8 mouse cellular contexts compared by ENCODE assay signal in the genomic region with DNA sequence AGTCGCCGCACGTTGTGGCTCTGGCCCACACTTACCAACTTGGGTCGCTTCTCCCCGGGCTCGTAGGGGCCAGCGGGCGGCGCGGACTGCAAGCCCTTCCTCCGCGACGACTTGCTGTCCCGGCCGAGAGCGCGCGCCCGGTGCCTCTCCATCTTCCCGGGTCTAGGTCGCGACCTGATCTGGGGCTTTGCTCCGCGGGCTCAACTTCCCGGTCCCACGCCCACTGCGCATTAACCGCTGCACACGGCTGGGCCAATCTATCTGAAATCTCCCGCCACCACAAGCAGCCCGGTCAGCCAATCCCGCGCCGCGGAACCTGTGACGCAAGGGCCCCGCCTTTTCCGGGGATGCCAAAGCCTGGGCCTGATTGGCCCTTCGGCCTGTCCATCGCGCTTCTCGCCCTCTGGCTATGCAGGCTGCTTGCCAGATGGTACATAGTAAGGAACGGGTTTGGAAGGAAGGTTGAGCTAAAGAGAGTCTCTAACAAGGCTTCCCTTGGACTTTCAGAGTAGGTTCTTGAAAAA. TPM values are rescaled to one million over a fixed set of nuclear protein-coding genes. Genes with fewer than 3 reads are reported as not detected.
DNase-seq lines count a peak whose midpoint lies in the region; ATAC-seq and TF ChIP-seq lines count a peak whose summit lies in the region.

Gene Diaph3, minus strand, starts transcription at position 273 of the 524 bp plus-strand sequence.

- no peak for TF ChIP-seq CTCF in kidney, adult 2 months (conservative IDR thresholded peaks at IDR 0.05; ENCODE audit: insufficient read depth, insufficient read length, low read depth, low read length)
- no peak for TF ChIP-seq CTCF in spleen, adult 2 months (IDR thresholded peaks at IDR 0.05; ENCODE audit: extremely low read depth, insufficient read depth, insufficient read length, insufficient replicate concordance)

- H3K27me3 ChIP-seq in embryonic facial prominence, embryonic 13.5 days = no peaks in the 10 kb centered on the region
- no peaks in the 10 kb centered on the region for H3K27me3 ChIP-seq in kidney, adult 2 months (replicated peaks; ENCODE audit: control insufficient read depth, insufficient read depth, low read length)
- no peaks in the 10 kb centered on the region for H3K27me3 ChIP-seq in limb, embryonic 12.5 days
- no peaks in the 10 kb centered on the region for H3K27me3 ChIP-seq in midbrain, embryonic 15.5 days (replicated peaks)
- no peaks in the 10 kb centered on the region for H3K27me3 ChIP-seq in spleen, adult 2 months (ENCODE audit: control insufficient read depth, insufficient read depth, low read length)

- H3K36me3 ChIP-seq in embryonic facial prominence, embryonic 13.5 days = 0 out of 2 replicates have a peak, but pooled peaks cover 8% of the 10 kb centered on the region
- no peaks in the 10 kb centered on the region for H3K36me3 ChIP-seq in kidney, adult 2 months (ENCODE audit: control insufficient read depth, insufficient read depth, low read length)
- no peaks in the 10 kb centered on the region for H3K36me3 ChIP-seq in limb, embryonic 12.5 days
- H3K36me3 ChIP-seq in midbrain, embryonic 15.5 days (replicated peaks) = no peaks in the 10 kb centered on the region
- no peaks in the 10 kb centered on the region for H3K36me3 ChIP-seq in spleen, adult 2 months (ENCODE audit: control insufficient read depth, insufficient read depth, low read length)

- H3K9me3 ChIP-seq in embryonic facial prominence, embryonic 13.5 days = no peaks in the 10 kb centered on the region
- H3K9me3 ChIP-seq in limb, embryonic 12.5 days = no peaks in the 10 kb centered on the region
- H3K9me3 ChIP-seq in midbrain, embryonic 15.5 days = no peaks in the 10 kb centered on the region

- WGBS in embryonic facial prominence, embryonic 13.5 days = under 1% methylated on average over 43 of the region's 43 CpGs
- under 1% methylated on average over 43 of the region's 43 CpGs for WGBS in kidney, adult 2 months
- under 1% methylated on average over 43 of the region's 43 CpGs for WGBS in limb, embryonic 12.5 days
- WGBS in midbrain, embryonic 15.5 days = 1% methylated on average over 43 of the region's 43 CpGs
- WGBS in spleen, adult 2 months = under 1% methylated on average over 43 of the region's 43 CpGs

- TF ChIP-seq POLR2A in kidney, adult 2 months (IDR thresholded peaks at IDR 0.05; ENCODE audit: low read depth, low read length) = no peak
- no peak for TF ChIP-seq POLR2A in spleen, adult 2 months (IDR thresholded peaks at IDR 0.05; ENCODE audit: low read depth, low read length)

- H3K9ac ChIP-seq in embryonic facial prominence, embryonic 13.5 days = peak within 1 kb of the TSS; percentile 78
- peak within 1 kb of the TSS; percentile 74 for H3K9ac ChIP-seq in limb, embryonic 12.5 days (replicated peaks)
- H3K9ac ChIP-seq in midbrain, embryonic 15.5 days = peak within 1 kb of the TSS; percentile 42

- H3K4me2 ChIP-seq in embryonic facial prominence, embryonic 13.5 days = peak within 1 kb of the TSS; percentile 78
- H3K4me2 ChIP-seq in limb, embryonic 12.5 days = peak within 1 kb of the TSS; percentile 83
- H3K4me2 ChIP-seq in midbrain, embryonic 15.5 days = peak within 1 kb of the TSS; percentile 89

- peak; percentile 99 for ATAC-seq in embryonic facial prominence, embryonic 13.5 days (ENCODE audit: insufficient number of reproducible peaks, insufficient read depth, low FRiP score, low TSS enrichment, low read depth)
- ATAC-seq in limb, embryonic 12.5 days (ENCODE audit: insufficient number of reproducible peaks, insufficient read depth, low FRiP score, low TSS enrichment, low read depth) = peak; percentile 99
- peak; percentile 100 for ATAC-seq in midbrain, embryonic 15.5 days (replicated peaks)

- H3K4me3 ChIP-seq in embryonic facial prominence, embryonic 13.5 days = peak within 1 kb of the TSS; percentile 79
- peak within 1 kb of the TSS; percentile 81 for H3K4me3 ChIP-seq in kidney, adult 2 months (ENCODE audit: insufficient read depth, low read depth, low read length)
- H3K4me3 ChIP-seq in limb, embryonic 12.5 days (replicated peaks) = peak within 1 kb of the TSS; percentile 74
- H3K4me3 ChIP-seq in midbrain, embryonic 15.5 days = peak within 1 kb of the TSS; percentile 84
- peak within 1 kb of the TSS; percentile 77 for H3K4me3 ChIP-seq in spleen, adult 2 months (ENCODE audit: extremely low read depth, insufficient read depth, insufficient read length)

- H3K4me1 ChIP-seq in embryonic facial prominence, embryonic 13.5 days = no peaks in the 10 kb centered on the region
- no peaks in the 10 kb centered on the region for H3K4me1 ChIP-seq in kidney, adult 2 months (ENCODE audit: control insufficient read depth, insufficient read depth, low read length)
- H3K4me1 ChIP-seq in limb, embryonic 12.5 days (replicated peaks) = peaks cover 5% of the 10 kb centered on the region; the same call in 1 of the 2 replicates
- H3K4me1 ChIP-seq in midbrain, embryonic 15.5 days = peaks cover 11% of the 10 kb centered on the region
- H3K4me1 ChIP-seq in spleen, adult 2 months (ENCODE audit: control insufficient read depth, insufficient read depth, insufficient read length) = no peaks in the 10 kb centered on the region

- H3K27ac ChIP-seq in embryonic facial prominence, embryonic 13.5 days = peak within 1 kb of the TSS; percentile 55
- no peak within 1 kb of the TSS for H3K27ac ChIP-seq in kidney, adult 2 months (ENCODE audit: insufficient read depth, low read depth, low read length)
- 0 out of 2 replicates have a peak within 1 kb of the TSS, but pooled peaks have one; percentile 12 for H3K27ac ChIP-seq in limb, embryonic 12.5 days
- H3K27ac ChIP-seq in midbrain, embryonic 15.5 days = no peak within 1 kb of the TSS
- no peak within 1 kb of the TSS for H3K27ac ChIP-seq in spleen, adult 2 months (ENCODE audit: insufficient read depth, low read length)

- DNase-seq in 3134 (ENCODE audit: extremely low read depth, insufficient read length, low spot score) = peak; percentile 96
- DNase-seq in adrenal gland, postnatal 36 days = peak; percentile 96 to 97
- peak; percentile 93 to 95 for DNase-seq in heart, adult 18-20 months
- peak; percentile 97 for DNase-seq in kidney, adult 2 months
- DNase-seq in spleen, adult 2 months (ENCODE audit: low read depth in 1 of 2, low spot score in 2 of 2) = peak; percentile 87 to 94

RNA-seq across cellular contexts. Expression of gene Diaph3, which starts in this region (rescaled TPM):
- 1 to 10 TPM; 2.4 to 5.0 TPM for total RNA-seq in adrenal gland, postnatal 36 days (2021)
- 14.7 and 14.8 TPM in 2 replicates for polyA plus RNA-seq in embryonic facial prominence, embryonic 13.5 days (2015; fragmentation: Nextera tagmentation; extraction: Ambion mirVana)
- 1 to 10 TPM in 1 of 2 experiments, under 1 TPM in 1; 0.60 to 1.5 TPM for total RNA-seq in heart, adult 18-20 months (2021)
- 0.08 and 0.10 TPM in 2 replicates for polyA plus RNA-seq in kidney, adult 2 months (2012; rRNA removed)
- polyA plus RNA-seq in limb, embryonic 12.5 days (2016; fragmentation: Nextera tagmentation; extraction: Ambion mirVana) = 10.6 and 10.7 TPM in 2 replicates
- 3.4 and 3.8 TPM in 2 replicates for polyA plus RNA-seq in midbrain, embryonic 15.5 days (2015; fragmentation: Nextera tagmentation; extraction: Ambion mirVana)
- 0.43 and 0.59 TPM in 2 replicates for polyA plus RNA-seq in spleen, adult 2 months (2012; rRNA removed)

Comparison
In these comparisons a context has a peak if more than half of its experiments do, and no peak if none do; other contexts are left out.
1. Peak in DNase-seq and H3K4me3 ChIP-seq in kidney, adult 2 months; RNA of the gene not detected or under 1 TPM.
2. Peak in DNase-seq and H3K4me3 ChIP-seq in spleen, adult 2 months; RNA of the gene not detected or under 1 TPM.
3. H3K27ac ChIP-seq: peak in embryonic facial prominence, embryonic 13.5 days (single experiment) and limb, embryonic 12.5 days (single experiment); none in kidney, adult 2 months (single experiment), midbrain, embryonic 15.5 days (single experiment) and spleen, adult 2 months (single experiment).
4. Peak in every context shown above with its lines, with median percentiles within 50 percentile points of each other: DNase-seq, ATAC-seq, H3K4me2 ChIP-seq, H3K4me3 ChIP-seq and H3K9ac ChIP-seq.